Mouse (Mus musculus): ENCODE data around the gene Grasp. TPM values are rescaled to one million over a fixed set of nuclear protein-coding genes. Genes with fewer than 3 reads are reported as not detected.

The Grasp gene
- polyA plus RNA-seq, 1 experiment = not detected

DNA sequence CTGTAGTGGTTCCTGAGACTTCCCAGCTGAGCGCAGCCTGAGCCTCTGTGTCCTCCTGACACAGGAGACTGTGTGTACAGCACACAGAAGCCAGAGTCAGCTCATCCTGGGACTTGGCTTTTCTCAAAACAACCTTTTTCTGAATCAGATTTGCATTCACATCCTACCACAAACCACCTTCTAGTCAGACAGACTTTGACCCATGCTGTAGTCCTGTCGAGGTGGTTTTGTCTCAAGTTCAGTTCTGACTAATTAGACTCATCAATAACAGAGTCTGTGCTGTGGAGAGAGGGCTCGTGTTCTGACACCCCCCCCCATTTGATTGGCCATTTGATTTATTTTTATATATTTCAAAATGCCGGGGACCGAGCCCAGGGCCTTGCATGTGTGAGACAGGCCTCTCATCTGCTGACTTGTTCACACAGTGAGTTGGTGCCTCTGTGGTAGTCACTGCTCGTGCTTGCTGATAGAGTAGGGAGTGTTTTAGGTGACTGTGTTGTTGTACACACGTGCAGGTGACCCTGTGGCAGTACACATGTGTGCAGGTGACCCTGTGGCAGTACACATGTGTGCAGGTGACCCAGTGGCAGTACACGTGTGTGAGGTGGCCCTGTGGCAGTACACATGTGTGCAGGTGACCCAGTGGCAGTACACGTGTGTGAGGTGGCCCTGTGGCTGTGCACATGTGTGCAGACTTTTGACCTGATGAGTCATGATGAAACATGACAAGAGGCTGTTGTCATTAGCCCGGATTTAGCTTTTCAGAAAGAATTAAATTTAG is 33.8 kb upstream of the Grasp start:
- no peak for TF ChIP-seq GATA1 (IDR thresholded peaks at IDR 0.05; ENCODE audit: low read length)

- no peak for TF ChIP-seq GATA1 (IDR thresholded peaks at IDR 0.05; ENCODE audit: low read length)
Measured at GRCm38 (mm10) chr15:101190762-101191150, 33.2 kb upstream of the Grasp start.

DNA sequence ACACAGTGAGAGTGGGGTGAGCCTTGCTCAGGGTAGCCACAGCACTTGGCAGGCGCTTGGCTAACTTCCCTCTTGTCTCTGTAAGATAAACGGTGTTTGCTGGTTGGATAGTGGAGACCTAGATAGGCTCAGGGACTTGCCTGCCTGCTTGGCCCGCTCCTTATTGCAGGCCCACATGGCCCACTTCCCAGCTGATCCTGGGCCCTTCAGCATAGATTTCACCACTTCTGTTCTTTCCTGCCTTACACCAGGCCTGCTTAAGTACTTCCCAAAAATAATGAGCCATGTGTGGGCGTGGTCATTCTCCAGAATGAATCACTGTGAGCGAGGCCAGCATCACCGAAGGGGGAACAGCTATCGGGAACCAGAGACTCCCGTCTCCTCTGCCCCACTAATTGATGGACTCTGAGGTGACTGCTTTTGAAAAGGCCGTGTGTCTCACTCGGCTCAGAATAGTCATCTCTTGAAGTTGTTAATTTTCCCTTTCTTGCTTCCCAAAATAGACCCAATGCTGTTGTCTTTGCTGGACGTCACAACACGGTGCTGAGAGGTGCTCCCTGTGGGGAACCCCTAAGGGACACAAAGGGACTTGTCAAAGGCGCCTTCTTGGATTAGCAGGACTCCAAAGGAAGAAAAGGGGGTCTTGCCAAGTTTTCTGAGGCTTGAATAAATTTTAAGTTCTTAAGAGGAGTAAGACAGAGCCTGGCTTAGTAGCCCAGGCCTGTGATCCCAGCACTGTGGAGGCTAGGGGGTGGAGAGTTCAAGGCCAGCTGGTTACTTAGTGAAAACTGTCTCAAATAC is 32.3 kb upstream of the Grasp start:
- TF ChIP-seq GATA1 (IDR thresholded peaks at IDR 0.05; ENCODE audit: low read length) = no peak

DNA sequence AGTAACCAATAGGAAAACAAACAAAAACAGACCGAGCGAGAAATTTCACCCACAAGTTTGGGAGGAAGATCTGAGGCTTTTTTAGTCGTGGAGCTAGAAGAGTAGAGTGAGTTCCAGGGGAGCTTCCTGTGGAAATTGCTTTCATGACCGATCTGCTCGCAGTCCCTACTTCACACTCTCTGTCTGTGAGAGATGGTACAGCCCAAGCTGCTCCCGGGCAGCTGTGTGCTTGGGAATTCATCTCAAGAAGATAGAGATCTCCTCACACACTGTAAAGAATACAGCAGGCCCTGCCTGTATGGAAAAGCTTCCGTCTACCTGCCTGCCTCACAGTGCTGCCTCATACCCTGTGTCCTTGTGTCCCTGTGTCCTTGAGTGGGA is 31.7 kb upstream of the Grasp start:
- no peak for TF ChIP-seq GATA1 (IDR thresholded peaks at IDR 0.05; ENCODE audit: low read length)

DNA sequence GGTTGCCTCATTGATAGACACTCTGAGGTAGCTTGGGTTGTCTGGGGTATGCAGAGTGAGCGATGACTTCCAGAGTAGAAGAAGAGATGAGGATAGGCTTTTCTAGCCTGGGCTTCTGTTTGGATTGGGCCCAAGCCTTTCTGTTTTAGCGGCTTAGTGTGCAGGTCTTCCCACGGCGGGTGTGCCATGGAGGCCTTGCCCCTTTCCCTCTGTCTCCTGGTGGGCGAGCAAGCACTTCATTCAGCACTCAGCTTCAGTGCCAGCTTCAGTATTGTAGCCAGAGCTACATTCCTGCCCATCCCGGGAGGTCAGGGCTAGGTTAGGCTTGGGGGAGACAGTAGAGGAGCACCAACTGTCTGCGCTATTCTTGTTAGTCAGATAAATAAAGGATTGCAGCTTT is 31.3 kb upstream of the Grasp start:
- TF ChIP-seq GATA1 (IDR thresholded peaks at IDR 0.05; ENCODE audit: low read length) = no peak

DNA sequence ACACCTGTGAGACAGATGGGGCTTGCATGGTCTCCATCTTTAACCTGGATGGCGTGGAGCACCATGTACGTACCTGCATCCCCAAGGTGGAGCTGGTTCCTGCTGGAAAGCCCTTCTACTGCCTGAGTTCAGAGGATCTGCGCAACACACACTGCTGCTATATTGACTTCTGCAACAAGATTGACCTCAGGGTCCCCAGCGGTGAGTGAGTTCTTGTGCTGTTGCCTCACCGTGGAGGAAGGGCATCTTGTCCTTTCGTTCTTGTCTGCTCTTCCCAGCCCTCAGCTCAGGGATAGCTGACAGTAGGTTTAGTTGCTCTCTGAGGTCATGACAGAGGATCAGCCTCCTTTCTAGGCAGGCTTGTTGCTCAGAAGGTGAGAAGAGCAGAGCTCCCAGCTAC is 30.0 kb upstream of the Grasp start:
- no peak for TF ChIP-seq GATA1 (IDR thresholded peaks at IDR 0.05; ENCODE audit: low read length)

DNA sequence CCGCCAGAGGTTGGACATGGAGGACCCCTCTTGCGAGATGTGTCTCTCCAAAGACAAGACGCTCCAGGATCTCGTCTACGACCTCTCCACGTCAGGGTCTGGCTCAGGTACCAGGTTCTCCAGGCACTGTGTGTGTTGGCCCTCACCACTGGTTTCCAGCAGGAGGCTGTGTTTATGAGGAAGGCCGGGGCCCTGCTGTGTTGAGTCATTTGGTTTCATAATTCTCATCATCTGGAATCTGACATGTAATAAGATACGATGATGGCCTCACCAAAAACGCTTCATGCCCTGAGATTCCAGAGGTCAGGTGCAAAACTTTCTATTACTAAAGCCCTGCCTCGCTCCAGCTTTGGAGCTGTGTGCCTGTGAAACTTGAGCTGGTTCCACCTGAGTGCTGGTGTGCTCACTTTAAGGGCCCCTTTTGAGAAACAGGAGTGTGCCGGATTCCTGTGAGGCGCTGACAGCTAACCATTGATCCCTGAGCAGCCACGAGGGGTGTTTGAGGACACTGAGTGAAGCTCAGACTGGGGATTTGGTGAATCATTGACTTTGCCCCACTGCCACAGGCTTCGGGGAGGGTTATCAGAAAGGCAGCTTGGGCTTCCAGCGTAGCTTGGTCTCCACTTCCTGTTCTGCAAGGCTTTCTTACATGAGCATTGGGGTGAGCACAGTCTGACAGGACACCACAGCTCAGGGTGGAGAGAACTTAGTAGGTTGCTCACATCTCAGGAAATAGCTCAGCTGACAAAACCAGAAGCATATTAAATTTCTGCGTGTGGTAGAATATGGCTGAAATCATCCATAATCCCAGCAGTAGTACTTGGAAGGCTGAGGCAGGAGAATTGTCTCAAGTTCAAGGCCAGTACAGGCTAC is 28.8 kb upstream of the Grasp start:
- no peak for TF ChIP-seq GATA1 (IDR thresholded peaks at IDR 0.05; ENCODE audit: low read length)

GRCm38 (mm10) chr15:101196079-101196795 is 27.8 kb upstream of the Grasp start:
- no peak for TF ChIP-seq GATA1 (IDR thresholded peaks at IDR 0.05; ENCODE audit: low read length)

- TF ChIP-seq GATA1 (IDR thresholded peaks at IDR 0.05; ENCODE audit: low read length) = no peak
Measured at GRCm38 (mm10) chr15:101196961-101197360, 27.0 kb upstream of the Grasp start.

- no peak for TF ChIP-seq GATA1 (IDR thresholded peaks at IDR 0.05; ENCODE audit: low read length)
Measured at GRCm38 (mm10) chr15:101197497-101198179, 26.4 kb upstream of the Grasp start.

GRCm38 (mm10) chr15:101198218-101198617 is 25.8 kb upstream of the Grasp start:
- no peak for TF ChIP-seq GATA1 (IDR thresholded peaks at IDR 0.05; ENCODE audit: low read length)

- no peak for TF ChIP-seq GATA1 (IDR thresholded peaks at IDR 0.05; ENCODE audit: low read length)
Measured at GRCm38 (mm10) chr15:101198850-101199249, 25.1 kb upstream of the Grasp start.

DNA sequence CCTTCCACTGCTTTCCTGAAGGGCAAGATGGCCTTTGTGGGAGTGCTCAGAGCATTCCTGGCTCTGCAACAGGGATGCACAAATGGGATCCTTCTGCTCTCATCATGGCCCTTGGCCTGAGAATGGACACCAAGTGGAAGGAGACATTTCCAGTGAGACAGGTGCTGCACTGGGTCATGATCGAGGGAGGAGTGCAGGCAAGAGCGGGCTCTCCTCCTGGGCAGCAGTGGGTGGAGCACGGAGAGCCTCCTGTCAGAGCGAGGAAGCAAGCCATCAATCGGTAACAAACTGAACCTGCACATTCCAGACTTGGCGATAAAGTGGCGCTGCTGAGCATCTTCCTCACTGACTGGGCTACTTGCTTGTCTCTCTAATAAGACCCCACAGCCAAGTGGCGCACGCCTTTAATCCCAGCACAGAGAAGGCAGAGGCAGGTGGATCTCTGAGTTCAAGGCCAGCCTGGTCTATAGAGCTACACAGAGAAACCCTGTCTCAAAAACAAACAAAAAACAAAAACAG is 23.2 kb upstream of the Grasp start:
- no peak for TF ChIP-seq GATA1 (IDR thresholded peaks at IDR 0.05; ENCODE audit: low read length)

- TF ChIP-seq GATA1 (IDR thresholded peaks at IDR 0.05; ENCODE audit: low read length) = no peak
Measured at GRCm38 (mm10) chr15:101201414-101201813, 22.6 kb upstream of the Grasp start.
